Mouse (Mus musculus) cerebellum, adult 8-10 months (tissue): ENCODE measurements around the gene Cab39.

ENCODE experiments used
- DNase-seq: peaks from one replicate; pipeline ENCODE4 v3.0.0; 2022

Cab39 gene

GRCm38 (mm10) chr1:85852996-85853689 is 59.9 kb downstream of the Cab39 start:
- peak; percentile 65 for DNase-seq

GRCm38 (mm10) chr1:85853865-85854264 is 60.6 kb downstream of the Cab39 start:
- DNase-seq = no peak

GRCm38 (mm10) chr1:85854475-85854874 is 61.2 kb downstream of the Cab39 start:
- DNase-seq = no peak

DNA sequence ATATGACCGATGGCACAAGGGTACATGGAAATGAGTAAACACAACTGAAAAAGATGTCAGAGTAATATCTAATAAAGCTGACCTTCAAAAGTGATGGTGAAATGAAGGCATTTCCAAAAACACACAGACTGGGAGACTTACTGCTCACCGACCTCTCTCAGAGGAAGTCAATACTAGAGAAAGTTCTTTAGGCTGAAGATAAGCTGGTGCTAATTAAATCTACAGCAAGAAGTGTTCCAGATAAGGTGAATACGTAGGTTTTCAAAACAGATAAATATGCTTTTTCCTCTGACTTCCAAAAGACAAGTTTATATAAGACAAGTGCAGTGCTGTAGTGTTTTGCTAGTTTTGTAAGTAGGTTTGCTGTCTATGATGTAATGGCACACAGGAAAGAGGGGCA is 63.0 kb downstream of the Cab39 start:
- no peak for DNase-seq

GRCm38 (mm10) chr1:85857261-85857754 is 64.1 kb downstream of the Cab39 start:
- no peak for DNase-seq

GRCm38 (mm10) chr1:85864383-85864782 is 71.1 kb downstream of the Cab39 start:
- no peak for DNase-seq

DNA sequence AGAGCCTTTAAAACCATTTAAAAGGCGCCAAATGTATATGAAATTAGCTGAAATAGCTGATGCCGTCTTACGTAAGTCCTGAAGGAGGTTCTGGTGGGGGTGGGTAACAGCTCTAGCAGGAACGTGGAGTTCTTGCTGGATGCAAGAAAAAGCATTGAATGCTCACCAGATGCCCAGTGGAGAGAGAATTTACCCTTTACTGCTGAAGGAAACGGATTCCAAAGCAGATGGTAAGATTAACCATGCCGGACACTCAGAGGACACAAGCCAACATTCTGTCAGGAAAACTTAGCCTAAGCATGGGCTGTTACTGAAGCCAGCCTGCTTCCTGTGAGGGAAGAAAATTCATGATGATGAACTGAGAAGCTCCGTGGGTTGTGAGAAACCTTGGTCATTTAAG is 76.8 kb downstream of the Cab39 start:
- peak; percentile 46 for DNase-seq

- no peak for DNase-seq
These were observed 77.3 kb downstream of the Cab39 start for GRCm38 (mm10) chr1:85870546-85870945.

DNA sequence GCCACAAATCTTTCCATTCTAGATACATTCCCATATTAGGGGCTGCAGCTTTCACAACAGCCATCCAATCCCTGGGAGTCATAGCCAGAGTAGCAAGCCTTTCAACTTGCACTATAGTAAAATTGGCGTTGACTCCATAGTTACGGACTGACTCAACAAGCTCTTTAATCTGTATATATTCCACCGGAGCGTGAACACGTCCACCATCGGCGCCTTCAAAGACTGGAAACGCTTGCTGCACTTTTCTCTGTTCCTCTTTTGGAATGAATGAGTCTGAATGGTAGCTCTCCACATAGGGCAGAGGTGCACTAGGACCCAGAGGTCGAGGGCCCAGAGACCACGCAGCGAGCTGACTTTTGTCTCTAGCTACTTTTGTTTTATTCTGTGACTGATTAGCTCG is 88.8 kb downstream of the Cab39 start:
- DNase-seq = no peak

DNA sequence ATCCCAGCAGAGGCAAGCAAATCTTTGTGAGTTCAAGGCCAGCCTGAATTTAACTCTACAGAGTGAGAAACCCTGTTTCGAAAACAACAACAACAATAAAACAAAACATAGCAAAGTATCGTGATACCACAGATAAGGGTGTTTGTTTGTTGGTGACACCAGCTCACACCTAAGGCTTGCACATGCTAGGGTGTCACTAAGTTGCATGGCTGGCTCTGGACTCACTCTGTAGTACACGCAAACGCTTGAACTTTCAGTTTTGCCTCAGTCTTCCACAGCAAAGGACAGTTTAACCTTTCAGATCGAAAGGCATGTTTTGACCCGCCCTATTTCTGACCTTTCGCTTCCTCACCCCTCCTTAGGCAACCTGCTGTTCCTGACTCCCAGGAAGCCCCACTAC is 94.0 kb downstream of the Cab39 start:
- DNase-seq = no peak

- peak; percentile 86 for DNase-seq
These were observed 101.0 kb downstream of the Cab39 start, which contains the start of gene Itm2c for GRCm38 (mm10) chr1:85894231-85894747. Gene Itm2c (plus strand): TSS chr1:85894281.

DNA sequence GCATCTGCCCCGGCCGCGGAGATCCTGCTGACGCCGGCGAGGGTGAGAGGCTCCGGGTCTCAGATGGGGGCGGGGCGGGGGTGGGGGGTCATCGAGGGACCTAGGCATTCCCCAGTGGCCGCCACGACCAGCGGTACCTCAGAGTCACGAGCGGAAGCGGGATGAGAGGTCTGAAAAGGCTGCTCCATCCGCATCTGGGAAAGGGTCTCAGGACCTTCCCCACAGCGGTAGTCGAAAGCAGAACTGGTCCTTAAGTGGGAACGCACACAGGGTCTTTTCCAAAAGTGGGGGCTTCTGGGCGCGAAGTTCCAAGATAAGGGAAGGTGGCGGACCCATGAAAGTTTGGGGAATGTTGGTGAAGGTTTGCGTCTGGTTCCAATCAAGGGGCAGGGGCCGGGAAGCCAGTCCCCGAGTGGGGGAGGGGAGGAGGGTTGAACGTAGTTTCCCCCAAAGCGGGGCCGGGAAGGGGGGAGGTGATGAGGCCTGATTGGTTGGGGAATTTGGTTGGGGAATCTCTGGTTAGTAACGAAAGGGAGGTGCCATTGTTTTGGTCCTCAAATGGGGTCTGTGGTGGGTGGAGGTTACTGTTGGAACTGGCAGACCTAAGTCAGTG is 101.6 kb downstream of the Cab39 start:
- DNase-seq = peak; percentile 51

GRCm38 (mm10) chr1:85895391-85895837 is 102.2 kb downstream of the Cab39 start:
- peak; percentile 64 for DNase-seq

- no peak for DNase-seq
These were observed 102.9 kb downstream of the Cab39 start for GRCm38 (mm10) chr1:85896110-85896509.

GRCm38 (mm10) chr1:85896781-85897700 is 103.8 kb downstream of the Cab39 start:
- DNase-seq = peak; percentile 18

- DNase-seq = no peak
These were observed 104.9 kb downstream of the Cab39 start for GRCm38 (mm10) chr1:85897901-85898760.

DNA sequence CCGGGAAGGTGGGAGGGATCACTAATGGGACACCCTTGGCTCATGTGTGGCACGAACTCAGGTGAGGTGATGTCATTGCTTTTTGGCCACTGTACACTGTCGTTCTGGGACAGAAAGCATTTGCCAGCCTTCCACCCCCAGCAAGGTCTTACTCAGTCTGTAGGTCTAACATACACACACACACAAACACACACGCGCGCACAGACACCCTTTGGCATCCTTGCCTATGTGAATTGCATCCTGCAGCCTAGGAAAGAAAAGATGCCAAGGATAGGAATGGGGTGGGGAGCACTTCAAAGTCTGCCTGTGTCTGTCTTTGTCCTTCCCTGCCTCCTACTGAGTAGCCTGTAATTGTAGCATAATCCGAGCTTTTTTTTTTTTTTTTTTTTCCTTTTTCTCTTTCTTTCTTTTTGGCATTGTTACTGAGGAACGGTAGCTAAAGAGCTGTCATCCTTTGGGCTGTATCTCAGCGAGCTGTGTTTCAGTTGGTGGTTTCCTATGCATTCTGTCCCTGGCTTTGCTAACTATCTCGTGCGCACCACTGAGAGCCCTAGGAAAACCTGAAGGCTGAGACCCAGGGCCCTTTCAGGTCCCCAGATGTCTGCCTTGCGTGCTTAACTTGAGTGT is 105.6 kb downstream of the Cab39 start:
- DNase-seq = peak; percentile 66

- peak; percentile 23 for DNase-seq
These were observed 106.1 kb downstream of the Cab39 start for GRCm38 (mm10) chr1:85899388-85899761.

DNA sequence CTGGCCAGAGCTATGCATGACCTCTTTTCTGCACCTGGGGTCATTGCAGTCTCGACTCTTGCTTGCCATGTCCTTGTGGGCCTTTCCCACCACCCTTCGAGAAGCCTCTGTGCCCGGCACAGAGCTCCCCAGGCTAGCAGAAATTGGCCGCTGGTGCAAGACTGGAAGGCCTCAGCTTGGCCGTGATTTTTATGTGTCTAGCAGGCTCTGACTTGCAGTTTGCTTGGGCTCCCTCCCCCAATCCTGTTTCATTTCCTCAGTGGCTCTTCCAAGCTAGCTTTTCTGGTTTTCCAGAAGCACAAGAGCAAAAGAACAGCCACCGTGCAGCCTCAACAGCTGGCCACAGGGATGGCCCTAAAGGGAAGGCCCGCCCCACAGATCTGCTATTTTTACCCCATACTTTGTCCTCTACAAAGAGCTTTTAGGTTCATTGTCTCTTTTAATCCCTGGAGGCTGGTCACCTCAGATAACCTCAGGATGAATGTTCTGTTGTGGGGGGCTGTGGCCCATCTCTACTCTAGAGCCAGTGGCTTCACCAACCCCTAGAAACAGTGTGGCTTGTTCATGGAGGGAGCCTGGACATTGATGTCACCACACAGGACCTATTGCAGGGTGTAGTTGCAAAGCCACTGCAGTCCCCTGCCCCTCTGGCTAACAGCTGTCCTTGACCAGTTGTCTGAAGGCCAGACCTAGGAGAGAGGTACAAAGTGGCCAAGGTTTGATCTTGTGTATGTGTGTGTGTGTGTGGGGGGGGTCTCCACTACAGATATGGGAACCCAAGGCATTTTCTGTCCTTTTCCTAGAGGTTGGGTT is 107.5 kb downstream of the Cab39 start:
- DNase-seq = no peak
